Mouse (Mus musculus): ENCODE results near the gene Ddt.

Gene Ddt

DNA sequence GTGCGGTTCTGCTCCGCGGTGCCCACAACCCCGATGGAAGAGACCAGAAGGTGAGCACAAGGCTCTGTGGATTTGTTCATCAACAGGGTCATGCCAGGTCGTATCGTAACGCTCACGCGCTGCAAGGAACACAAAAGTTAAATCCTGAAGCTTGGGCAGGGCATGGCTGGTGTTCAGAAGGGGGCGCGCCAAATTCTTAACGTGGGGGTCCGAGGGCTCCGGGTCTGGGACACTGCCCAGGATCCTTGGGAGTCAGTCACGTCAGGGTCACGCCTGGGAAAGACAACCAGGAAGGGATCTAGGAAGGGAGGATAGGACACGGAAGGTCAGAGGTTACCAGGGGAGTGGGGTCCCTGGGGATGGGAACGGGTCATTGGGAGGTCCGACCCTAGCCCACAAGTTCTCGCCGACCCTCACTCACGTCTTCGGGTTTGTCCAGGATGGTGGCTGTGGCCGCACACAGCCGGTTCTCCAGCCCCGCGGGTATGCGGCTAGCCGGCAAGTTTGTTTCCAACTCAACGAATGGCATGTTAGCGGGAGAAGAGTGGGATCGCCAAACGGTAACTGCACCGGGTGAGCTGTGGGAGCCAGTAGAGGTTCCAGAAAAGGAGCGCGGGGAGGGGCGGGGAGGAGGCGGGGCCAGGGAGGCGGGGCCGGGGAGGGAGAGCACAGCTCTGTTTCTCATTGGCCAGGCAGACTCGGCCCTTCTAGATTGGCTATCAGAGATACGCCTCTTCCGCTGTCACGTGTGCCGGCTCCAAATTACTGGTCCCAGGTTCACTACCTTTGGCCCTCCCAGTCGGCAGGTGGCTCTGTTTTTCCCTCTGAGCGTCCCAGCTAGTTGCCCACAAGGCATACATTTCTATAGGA lies at the start of gene Ddt:
Gene Ddt (minus strand): TSS at position 620 of the 870 bp plus-strand sequence.
- in situ Hi-C loops (cut with MboI, MseI), result no loop called here

DNA sequence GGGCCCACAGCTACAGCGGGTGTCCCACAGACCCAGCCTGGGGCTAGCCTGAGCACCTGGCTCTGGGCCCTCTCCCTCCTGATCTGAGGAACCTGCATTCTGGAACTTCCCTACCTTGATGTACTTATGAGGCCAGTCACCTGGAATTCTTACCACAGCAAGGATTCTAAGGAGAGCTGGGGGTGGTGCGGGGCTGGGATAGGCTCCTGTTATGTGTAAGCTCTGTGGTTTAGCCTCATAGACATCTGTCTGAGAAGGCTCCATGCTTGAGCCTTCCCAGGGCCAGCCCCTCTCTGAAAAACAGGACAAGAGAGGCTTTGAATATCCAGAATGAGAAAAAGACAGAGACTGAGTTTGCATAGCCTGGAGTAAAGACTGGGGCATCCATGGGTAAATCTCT lies 49.2 kb upstream of the Ddt start, which contains the start of gene Gstt4:
Gene Gstt4 (minus strand): TSS at position 101 of the 400 bp plus-strand sequence.
- in situ Hi-C loops (cut with MboI, MseI), result loop anchor here (25.0 kb wide), 1 partner anchor 1185 kb away; no protein-coding TSS in a partner anchor

DNA sequence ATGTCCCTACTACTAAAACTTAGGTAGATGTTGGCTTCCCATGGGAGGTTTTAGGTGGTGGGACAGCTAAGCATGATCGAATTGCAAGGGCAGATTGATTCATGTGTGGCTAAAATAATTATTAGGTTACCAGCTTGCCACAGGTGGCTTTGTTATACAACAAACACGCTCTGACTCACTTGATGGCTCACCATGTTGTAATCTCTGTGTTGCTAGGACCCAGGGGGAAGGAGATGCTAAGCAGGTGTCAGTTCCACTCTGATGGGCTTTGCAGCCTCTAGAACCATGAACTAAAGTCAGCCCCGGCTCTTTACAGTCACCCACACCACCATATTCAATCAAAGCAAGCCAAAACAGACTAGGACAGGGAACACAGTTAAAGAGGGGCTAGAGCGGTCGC lies 46.7 kb upstream of the Ddt start:
- in situ Hi-C loops (cut with MboI, MseI), result loop anchor here (25.0 kb wide), 1 partner anchor 1183 kb away; no protein-coding TSS in a partner anchor

DNA sequence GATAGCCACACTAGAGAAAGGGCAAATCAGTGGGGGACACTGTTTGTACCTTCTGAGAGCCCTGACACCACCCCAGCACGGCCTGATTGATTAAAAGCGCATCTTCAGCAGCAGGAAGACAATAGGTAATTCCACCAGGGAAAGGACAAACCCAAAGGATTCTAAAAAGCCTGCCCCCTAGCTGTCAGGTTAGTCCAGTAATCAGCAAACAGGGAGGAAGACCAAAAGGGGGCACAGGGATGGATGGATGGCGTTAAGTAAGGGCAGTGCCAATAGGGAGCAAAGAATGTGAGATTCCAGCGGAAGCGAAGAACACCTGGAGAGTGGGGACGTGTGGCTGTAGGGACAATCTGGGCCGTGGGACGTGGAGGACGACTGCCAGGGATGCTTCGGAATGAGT lies 45.4 kb upstream of the Ddt start:
- in situ Hi-C loops (cut with MboI, MseI), result loop anchor here (25.0 kb wide), 1 partner anchor 1181 kb away; no protein-coding TSS in a partner anchor

DNA sequence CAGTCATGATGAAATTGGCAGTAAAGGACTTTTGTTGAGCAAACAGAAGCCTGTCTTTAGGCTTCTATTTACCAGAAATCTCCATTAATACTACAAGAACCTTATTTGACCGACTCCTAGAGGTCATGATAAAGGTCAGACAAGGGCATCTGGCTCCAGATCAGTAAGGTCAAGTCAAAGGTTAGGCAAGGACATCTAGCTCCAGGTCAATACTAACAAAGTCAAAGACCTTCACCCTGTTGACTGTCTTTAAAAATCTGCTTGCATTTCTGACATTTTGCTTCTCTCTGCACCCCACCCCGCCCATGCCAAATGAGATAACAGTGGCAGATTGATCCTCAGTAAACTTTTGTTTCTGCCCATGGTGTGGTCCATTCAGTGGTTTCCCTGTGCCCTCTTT lies 31.0 kb upstream of the Ddt start:
- in situ Hi-C loops (cut with MboI, MseI), result loop anchor here (25.0 kb wide), 1 partner anchor 1167 kb away; no protein-coding TSS in a partner anchor

DNA sequence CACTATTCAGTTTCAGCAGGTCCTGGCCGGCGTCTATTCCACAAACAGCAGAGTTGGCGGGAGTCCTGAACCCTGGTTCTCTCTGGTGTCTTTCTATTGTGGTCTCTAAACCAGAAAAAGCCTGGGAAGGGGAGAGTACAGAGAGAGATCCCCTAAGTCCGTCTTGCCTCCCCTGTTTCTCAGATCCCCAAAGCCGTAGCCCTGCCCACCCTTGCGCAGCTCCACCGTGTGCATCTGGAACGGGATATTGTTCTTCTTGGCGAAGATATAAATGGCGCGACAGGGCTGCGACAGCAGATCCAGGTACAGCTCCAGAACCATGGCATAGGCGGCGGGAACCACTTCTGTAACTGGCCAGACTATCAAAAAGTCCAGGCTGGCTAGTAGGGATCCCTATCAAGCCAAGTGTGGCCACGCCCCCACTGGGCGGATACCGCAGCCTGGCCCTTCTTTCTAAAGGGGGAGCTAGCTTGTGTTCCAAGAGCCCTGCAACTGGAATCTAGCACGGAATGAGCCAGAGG lies 25.0 kb upstream of the Ddt start, which contains the start of gene Gstt1:
Gene Gstt1 (minus strand): TSS at position 409 of the 521 bp plus-strand sequence.
- in situ Hi-C loops (cut with MboI, MseI), result loop anchor here (25.0 kb wide), 1 partner anchor 486 kb away; the partner anchor contains the start of gene Adora2a

DNA sequence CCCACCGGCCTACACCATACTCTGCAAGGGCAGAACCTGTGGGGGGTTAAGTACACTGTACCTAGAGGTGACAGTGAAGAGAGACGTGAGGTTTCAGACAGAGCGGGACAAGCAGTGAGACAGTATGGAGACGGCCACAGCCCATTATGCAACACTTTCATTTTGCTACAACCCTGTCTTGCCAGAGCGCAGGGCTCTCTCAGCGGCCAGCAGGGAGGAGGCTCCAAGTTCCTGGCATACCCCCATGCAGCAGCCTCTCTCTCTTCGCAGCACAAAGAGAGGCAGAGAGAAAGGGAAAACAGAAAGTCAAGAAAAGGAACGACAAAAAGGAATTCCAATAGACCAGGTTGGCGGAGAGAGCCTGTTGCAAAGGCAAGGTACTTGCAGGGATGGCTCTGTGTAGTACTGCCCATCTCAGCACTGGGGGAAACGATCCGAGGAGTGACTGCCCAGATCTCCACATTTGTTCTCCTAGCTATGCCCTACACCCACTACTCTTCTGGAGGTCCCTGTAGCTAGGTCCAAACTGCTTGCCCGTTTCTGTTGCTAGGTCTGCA lies 24.5 kb upstream of the Ddt start:
- in situ Hi-C loops (cut with MboI, MseI), result loop anchor here (25.0 kb wide), 1 partner anchor 485 kb away; the partner anchor contains the start of gene Adora2a

DNA sequence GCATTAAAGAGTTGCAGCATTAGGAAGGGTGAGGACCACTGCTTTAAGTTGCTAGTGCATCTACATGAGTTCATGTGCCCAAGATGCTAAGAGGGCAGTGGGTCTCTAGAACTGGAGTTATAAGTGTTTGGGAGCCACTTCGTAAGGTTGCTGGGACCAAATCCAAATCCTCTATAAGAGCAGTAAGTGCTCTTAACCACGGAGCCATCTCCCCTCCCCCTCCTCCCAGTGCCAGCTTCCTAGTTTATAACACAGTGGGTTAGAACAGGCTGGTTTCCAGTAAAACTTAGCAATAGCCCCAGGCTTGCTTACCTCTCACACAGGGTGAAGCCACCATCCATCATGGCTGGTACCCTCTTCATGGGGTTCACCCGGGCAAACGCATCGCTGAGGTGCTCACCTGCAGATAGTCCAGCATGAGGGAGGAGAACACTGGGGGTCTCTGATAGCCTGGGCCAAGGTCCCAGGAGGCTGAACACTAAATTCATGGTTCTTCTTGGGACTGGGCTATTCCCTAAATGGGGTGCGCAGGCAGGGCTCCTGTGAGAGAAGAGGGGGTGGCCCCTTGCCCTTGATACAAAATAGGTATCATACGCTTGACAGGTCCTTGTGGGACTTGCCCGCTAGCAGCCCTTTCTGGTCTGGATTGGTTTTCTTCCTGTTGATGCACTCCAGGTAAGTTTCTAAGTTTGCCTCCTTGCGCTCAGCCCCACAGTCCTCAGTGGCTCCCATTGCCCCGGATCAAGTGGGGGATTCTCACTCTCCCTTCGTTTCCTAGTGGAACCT lies 23.7 kb upstream of the Ddt start:
- in situ Hi-C loops (cut with MboI, MseI), result loop anchor here (25.0 kb wide), 1 partner anchor 485 kb away; the partner anchor contains the start of gene Adora2a

DNA sequence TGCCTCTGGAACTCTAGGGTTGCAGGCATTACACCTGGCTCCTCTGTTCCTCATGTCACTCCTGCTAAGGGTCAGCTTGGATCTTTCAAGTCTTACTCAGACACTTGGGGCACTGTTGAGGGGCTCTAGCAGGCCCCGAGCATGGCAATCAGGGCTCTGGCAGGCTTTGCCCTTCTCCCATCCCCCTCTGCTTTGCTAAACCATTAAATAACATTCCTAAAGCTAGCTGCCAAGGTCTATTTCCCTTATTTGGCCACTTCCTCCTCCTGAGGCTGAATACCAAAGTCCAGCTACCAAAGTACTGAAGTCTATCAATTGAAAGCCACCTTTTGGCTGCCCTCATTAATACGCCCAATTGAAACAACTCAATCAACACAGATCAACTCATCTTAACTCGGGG lies 21.7 kb upstream of the Ddt start:
- in situ Hi-C loops (cut with MboI, MseI), result loop anchor here (25.0 kb wide), 1 partner anchor 483 kb away; the partner anchor contains the start of gene Adora2a

DNA sequence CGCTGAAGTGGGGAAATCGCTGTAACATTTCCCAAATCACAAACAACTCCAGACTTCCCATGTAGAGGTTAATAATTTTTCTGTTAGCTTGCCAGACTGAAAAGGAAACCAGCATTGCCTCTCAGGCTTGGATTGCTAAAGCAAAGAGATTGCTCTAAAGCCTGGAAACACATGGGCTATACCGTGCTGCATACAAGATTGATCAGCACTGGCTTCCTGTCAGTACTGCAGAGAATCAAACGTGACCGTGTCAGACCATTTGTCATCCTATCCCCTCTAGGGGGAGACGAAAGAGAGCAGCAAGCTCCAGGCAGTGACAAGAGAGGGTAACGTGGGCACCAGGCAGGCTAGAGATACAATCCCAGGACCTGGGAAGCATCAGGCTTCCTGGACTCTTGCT lies 17.6 kb upstream of the Ddt start:
- in situ Hi-C loops (cut with MboI, MseI), result loop anchor here (25.0 kb wide), 1 partner anchor 478 kb away; the partner anchor contains the start of gene Adora2a

DNA sequence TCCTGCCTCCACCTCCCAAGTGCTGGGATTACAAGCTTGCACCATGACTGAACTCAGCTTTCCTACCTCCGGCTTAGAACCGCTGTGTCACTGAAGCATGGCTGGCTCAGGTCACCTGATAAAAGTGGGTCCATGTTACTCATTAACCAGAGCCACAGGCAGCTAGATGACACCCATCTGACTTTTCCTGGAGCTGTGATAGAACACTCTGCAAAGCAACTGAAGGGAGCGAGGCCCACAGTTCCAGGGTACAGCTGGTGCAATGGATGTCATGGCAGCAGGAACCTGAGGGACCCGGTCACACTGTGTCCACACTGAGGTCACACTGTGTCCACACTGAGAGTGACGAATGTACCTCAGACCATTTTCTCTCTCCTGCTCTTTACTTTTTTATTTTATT lies 16.6 kb upstream of the Ddt start:
- in situ Hi-C loops (cut with MboI, MseI), result loop anchor here (25.0 kb wide), 1 partner anchor 478 kb away; the partner anchor contains the start of gene Adora2a

DNA sequence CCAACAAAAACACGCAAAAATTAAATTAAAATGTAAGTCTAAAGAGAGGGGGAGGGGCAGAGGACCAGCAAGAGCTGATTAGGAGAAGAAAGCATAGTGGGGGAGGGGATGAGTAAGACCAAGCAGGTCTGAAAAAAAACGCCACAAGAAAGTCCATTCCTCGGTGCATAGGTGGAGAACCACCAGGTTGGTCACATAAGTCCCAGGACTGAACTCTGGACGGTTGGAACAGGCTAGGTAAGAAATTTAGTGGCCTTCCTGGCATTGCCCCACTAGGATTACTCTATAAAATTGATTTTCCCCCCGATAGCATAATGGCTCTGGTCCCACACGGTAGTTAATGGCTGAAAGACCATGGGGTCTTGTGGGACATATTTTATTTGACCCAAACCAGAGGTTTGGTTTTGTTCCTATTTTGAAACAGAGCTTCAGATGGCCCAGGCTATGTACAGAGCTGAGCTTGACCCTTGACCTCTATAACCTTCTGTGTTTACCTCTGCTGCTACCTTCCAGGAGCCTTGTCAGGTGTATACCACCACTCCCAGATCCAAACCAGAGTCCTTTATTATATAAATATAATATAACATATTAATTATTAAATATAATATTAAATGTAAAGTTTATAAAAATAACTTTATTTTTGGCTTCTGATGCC lies 16.0 kb upstream of the Ddt start:
- in situ Hi-C loops (cut with MboI, MseI), result loop anchor here (25.0 kb wide), 1 partner anchor 477 kb away; the partner anchor contains the start of gene Adora2a

DNA sequence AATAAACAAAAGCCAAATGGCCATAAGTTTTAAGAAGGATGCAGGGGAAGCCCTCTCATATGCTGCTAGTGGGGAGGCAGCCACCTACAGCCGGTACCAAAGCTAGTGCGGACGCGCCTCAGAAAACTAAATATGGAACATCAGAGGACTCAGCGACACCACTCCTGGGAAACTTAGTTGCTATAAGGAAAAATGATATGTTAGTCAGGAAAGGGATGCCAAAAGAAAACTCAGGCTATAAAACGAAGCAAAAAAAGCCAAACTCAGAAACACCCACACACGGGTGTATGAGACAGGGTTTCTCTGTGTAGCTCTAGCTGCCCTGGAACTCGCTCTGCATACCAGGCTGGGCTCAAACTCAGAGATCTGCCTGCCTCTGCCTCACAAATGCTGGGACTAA lies 15.1 kb upstream of the Ddt start:
- in situ Hi-C loops (cut with MboI, MseI), result loop anchor here (25.0 kb wide), 1 partner anchor 476 kb away; the partner anchor contains the start of gene Adora2a

DNA sequence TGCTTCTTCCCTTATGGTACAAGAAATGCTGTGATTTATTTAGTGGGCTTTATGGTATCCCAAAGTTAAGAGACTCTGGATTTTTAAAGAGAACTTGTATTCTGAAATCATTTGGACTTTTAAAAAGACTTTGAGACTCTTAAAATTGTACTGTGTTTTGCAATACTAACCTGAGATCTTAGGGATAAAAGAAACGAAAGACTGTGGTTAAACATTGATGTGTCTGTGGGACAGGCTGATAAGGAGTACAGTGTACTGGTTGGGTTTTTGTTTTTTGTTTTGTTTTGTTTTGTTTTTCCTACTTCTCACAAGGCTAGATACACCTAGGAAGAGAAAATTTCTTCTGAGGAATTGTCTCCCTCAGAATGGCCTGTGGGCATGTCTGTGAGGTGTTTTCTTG lies 12.2 kb upstream of the Ddt start:
- in situ Hi-C loops (cut with MboI, MseI), result loop anchor here (25.0 kb wide), 1 partner anchor 473 kb away; the partner anchor contains the start of gene Adora2a

DNA sequence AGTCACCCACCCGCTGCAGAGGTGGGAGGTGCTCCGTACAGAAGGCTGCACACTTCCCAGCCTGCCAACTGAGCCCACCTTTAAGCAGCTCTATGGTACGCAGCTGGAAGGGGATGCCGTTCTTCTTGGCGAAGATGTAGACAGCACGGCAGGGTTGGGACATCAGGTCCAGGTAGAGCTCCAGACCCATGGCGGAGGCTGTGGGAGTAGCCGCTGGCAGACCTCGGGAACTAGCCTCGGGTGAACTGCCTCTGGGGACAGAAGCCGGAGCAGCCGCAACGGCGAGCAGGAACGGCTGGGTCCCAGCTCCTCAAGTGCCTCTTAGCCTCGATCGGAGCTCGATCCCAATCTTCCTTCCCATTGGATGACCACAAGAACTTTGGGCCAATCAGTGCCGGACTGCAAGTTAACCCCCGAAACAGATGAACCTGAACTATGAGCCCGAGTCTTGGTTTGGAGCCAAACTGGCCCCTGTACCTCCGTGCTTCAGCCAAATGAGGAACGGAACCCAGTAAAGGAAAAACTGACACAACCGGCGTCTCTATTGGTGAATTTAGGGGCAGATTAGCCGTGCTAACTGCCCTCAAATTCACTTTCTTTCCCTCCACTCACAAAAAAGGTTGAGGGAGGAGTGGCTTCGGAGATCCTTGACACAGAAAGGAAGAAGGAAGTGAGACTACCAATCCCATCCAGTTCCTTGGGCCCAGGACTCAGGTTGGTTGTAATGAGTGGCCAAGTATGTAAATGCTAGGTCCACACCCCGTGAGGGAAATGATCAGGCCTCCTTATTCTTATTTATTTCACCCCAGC lies 7.8 kb upstream of the Ddt start, which contains the start of the genes Gm20441 and Gstt3:
Gene Gm20441 (minus strand): TSS at position 186 of the 810 bp plus-strand sequence.
Gene Gstt3 (minus strand): TSS at position 646 of the 810 bp plus-strand sequence.
- in situ Hi-C loops (cut with MboI, MseI), result loop anchor here (5.0 to 25.0 kb wide), 2 partner anchors 46 to 469 kb away; partner anchors contain the start of gene Adora2a

DNA sequence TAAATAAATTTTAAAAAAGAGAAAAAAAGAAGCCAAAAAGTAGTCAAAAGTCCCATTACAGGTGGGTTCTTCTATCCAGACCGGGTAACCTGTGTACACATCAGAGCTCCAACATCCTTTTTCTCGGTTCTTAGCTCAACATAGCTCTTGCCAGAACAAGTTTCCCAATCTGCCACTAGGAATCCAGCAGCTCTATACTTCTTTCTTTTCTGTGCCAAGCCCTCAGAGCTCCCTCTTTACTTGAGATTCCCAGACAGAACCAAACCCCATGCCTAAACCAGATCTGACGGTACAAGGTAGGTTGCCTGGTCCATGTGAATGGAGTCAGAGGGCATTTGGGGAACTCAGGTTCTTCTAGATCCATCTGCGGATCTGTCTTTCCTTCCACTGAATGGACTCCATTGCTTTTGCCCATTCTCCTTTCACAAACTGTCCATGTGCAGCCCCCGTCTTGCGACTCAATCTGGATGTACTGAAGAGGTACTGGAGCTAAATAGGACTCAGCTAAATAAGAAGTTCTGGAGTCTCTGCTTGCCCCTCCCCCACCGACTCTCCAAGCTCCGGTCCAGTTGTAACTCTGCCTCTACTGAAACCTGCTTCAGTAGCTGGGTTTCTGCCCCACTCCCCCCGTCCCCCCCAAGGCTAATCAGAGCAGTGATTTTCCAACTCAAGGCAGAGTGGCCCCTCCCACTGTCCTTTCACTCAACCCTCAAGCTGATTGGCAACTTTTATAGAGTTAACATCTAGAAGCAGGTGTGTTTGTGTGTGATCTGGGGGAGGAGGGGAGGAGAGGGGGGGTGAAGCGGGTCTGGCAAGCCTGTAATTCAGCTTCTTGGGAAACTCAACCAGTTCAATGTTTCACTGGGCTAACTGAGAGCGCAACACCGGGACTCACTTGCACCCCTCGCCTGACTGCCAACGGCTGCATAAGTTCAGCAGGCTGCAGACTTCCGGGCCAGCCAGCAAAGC lies 6.3 kb upstream of the Ddt start:
- in situ Hi-C loops (cut with MboI, MseI), result loop anchor here (5.0 to 25.0 kb wide), 2 partner anchors 48 to 467 kb away; partner anchors contain the start of gene Adora2a

DNA sequence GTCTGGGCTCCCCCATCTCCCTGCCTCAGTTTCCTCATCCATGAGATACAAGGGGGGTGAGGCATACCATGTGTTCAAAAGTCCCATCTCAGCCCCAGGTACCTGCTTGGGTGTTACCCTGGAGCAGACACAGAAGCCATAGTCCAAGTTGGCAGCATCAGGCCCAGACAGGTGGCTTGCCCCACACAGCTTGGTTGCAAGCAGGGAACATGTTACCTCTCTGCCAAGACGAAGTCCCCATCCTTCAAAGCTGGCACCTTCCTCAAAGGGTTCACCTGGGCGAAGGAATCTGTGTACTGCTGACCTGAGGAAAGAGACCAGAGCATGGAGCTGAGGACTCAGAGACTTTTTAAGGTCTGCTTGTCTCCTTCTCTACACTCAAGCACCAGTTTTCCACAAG lies 4.7 kb upstream of the Ddt start:
- in situ Hi-C loops (cut with MboI, MseI), result loop anchor here (25.0 kb wide), 1 partner anchor 466 kb away; the partner anchor contains the start of gene Adora2a

DNA sequence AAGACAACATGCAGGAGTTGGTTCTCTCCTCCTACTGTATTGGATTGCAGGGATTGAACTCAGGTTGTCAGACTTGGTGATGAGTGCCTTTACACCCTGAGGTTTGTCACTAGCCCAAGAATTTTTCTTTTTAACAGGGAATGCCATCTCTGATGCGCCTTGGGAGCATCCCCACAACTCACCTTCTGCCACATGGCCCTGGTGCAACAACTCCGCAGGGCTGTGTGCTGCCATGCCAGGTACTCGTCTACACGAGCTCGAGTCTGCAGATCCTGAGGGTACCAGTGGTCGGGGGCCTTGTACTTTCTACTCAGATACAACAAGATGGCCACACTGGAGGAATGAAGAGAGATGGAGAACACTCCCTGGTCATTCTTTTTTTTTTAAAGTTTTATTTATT lies 3.3 kb upstream of the Ddt start:
- in situ Hi-C loops (cut with MboI, MseI), result loop anchor here (25.0 kb wide), 1 partner anchor 464 kb away; the partner anchor contains the start of gene Adora2a

All from T-helper 1 cell (primary cell).